Mouse (Mus musculus) frontal cortex, postnatal 14 days (tissue): ENCODE results near the gene Lin54.
A peak's percentile ranks its signal among the peaks of the same experiment; 100 is the strongest.
"Not testable (repeated sequence)": the region's sequence is repeated elsewhere in the genome, so short reads cannot be mapped to it uniquely, and the experiment has no call there.

Experiments used
- DNase-seq, 2 experiments: peaks; one replicate each; pipeline ENCODE4 v3.0.0; 2022; ENCODE audit warnings: low spot score in 2 of 2

Gene Lin54

GRCm38 (mm10) chr5:100489340-100489739, 11.1 kb downstream of the Lin54 start:
- DNase-seq: no peak

GRCm38 (mm10) chr5:100488231-100488630, 12.2 kb downstream of the Lin54 start:
- DNase-seq: no peak

GRCm38 (mm10) chr5:100487120-100487519, 13.3 kb downstream of the Lin54 start:
- no peak for DNase-seq

- no peak for DNase-seq
Measured at GRCm38 (mm10) chr5:100483569-100483968, 16.9 kb downstream of the Lin54 start.

GRCm38 (mm10) chr5:100477604-100478003, 22.8 kb downstream of the Lin54 start:
- no peak for DNase-seq

GRCm38 (mm10) chr5:100476328-100476727, 24.1 kb downstream of the Lin54 start:
- DNase-seq: no peak

- no peak for DNase-seq
Measured at GRCm38 (mm10) chr5:100467336-100467735, 33.1 kb downstream of the Lin54 start.

- no peak for DNase-seq
Measured at GRCm38 (mm10) chr5:100466624-100467023, 33.8 kb downstream of the Lin54 start.

GRCm38 (mm10) chr5:100462374-100462773, 38.1 kb downstream of the Lin54 start:
- no peak for DNase-seq

GRCm38 (mm10) chr5:100461526-100461925, 38.9 kb downstream of the Lin54 start:
- DNase-seq: no peak

GRCm38 (mm10) chr5:100459468-100459867, 41.0 kb downstream of the Lin54 start:
- no peak for DNase-seq

GRCm38 (mm10) chr5:100451871-100452270, 48.6 kb downstream of the Lin54 start:
- DNase-seq: no peak

- DNase-seq: no peak
Measured at GRCm38 (mm10) chr5:100438796-100439195, 61.6 kb downstream of the Lin54 start.

GRCm38 (mm10) chr5:100437917-100438316, 62.5 kb downstream of the Lin54 start:
- DNase-seq: no peak

GRCm38 (mm10) chr5:100437086-100437485, 63.4 kb downstream of the Lin54 start:
- DNase-seq: no peak

GRCm38 (mm10) chr5:100430966-100431365, 69.5 kb downstream of the Lin54 start:
- no peak for DNase-seq

GRCm38 (mm10) chr5:100430076-100430390, 70.4 kb downstream of the Lin54 start:
- no peak for DNase-seq

- peak; percentile 89 to 91 for DNase-seq
Measured at GRCm38 (mm10) chr5:100429344-100430075, 70.9 kb downstream of the Lin54 start.

GRCm38 (mm10) chr5:100428734-100429343, 71.6 kb downstream of the Lin54 start:
- no peak for DNase-seq

GRCm38 (mm10) chr5:100428031-100428733, 72.3 kb downstream of the Lin54 start:
- DNase-seq: no peak

GRCm38 (mm10) chr5:100427276-100427675, 73.2 kb downstream of the Lin54 start:
- no peak for DNase-seq

GRCm38 (mm10) chr5:100425823-100426222, 74.6 kb downstream of the Lin54 start:
- DNase-seq: not testable (repeated sequence)

GRCm38 (mm10) chr5:100424252-100424651, 76.2 kb downstream of the Lin54 start:
- DNase-seq: no peak
